Mouse (Mus musculus): Measurements from ENCODE around the gene Kcnj1. TPM values are rescaled to one million over a fixed set of nuclear protein-coding genes. Genes with fewer than 3 reads are reported as not detected.

The Kcnj1 gene
- polyA plus RNA-seq (2015; fragmentation: Nextera tagmentation; extraction: Ambion mirVana) = not detected in 2 replicates

DNA sequence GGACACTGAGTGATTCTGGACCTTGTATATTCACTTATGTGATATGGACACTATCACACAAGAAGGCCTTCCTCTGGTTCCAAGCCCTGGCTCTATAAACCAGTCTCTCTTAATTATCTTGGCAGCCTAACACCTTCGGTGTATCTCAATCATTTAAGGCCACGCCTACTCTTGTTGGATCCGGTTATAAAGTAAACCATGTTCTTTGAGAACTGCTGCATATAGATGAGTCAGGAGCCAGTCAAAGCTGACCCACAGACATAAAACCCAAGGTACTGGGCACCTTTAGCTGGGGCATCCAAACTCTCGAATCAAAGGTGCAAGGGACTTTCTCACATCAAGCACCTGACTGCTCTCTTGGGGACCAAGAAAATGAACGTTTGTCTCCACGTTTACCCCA lies at the start of gene Kcnj1:
Gene Kcnj1 (plus strand): TSS at position 292 of the 400 bp plus-strand sequence.
- Histone ChIP-seq H3K4me2 (no peak within 1 kb of the TSS), H3K36me3 (no peaks in the 10 kb centered on the region), H3K4me1 (no peaks in the 10 kb centered on the region), H3K27ac (replicated peaks) (no peak within 1 kb of the TSS), H3K27me3 (replicated peaks) (no peaks in the 10 kb centered on the region), H3K9ac (replicated peaks) (no peak within 1 kb of the TSS), H3K4me3 (replicated peaks) (no peak within 1 kb of the TSS), H3K9me3 (replicated peaks) (no peaks in the 10 kb centered on the region)
- no peak for ATAC-seq (ENCODE audit: low FRiP score)
- 89% methylated on average over 6 of the region's 6 CpGs for WGBS

DNA sequence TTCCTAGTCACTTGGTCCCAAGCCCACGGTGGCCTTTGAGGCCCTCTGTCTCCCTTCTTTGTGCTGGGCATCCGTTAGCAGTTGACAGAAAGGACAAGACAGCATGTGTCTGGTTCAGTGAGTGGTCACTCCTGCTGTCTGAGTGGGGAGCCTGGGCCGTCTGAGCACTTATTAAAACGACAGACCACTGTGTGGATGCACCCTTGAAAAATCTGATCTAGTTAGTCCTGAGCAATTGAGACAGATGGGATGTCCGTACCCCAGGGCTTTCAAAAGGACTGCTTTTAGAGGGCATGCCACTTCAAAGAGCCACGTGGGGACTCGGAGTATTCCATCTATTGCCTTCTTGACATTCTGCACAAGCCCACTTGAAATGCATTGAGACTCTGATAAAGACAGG lies 48.7 kb upstream of the Kcnj1 start:
- Histone ChIP-seq H3K27me3 (replicated peaks) (no peaks in the 10 kb centered on the region), H3K4me2 (no peak overlapping the region), H3K4me3 (replicated peaks) (no peak overlapping the region), H3K36me3 (no peaks in the 10 kb centered on the region), H3K4me1 (no peaks in the 10 kb centered on the region), H3K27ac (replicated peaks) (no peak overlapping the region), H3K9ac (replicated peaks) (no peak overlapping the region), H3K9me3 (replicated peaks) (no peaks in the 10 kb centered on the region)
- no peak for ATAC-seq (ENCODE audit: low FRiP score)
- 58% methylated on average over 7 of the region's 7 CpGs for WGBS

DNA sequence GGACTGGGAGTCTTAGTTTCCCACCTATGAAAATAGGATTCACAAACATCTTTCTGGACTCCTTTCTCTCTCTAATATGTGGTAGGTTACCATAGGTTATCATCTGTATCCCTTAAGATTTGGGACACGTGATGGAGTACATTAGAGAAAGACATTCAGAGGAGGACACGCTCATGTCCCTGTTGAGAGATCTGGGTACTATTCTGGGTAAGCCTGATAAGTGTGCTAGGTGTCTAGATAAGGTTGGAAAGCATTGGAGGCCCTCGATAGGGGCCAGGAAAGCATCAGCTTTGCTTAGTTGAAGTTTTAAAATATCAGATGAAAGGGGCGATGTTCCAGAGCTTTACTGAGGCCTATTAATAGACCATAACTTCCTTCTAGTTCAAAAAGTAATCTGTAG lies 43.5 kb upstream of the Kcnj1 start:
- WGBS = 94% methylated on average over 4 of the region's 4 CpGs
- H3K4me3 ChIP-seq (replicated peaks) = no peak overlapping the region

DNA sequence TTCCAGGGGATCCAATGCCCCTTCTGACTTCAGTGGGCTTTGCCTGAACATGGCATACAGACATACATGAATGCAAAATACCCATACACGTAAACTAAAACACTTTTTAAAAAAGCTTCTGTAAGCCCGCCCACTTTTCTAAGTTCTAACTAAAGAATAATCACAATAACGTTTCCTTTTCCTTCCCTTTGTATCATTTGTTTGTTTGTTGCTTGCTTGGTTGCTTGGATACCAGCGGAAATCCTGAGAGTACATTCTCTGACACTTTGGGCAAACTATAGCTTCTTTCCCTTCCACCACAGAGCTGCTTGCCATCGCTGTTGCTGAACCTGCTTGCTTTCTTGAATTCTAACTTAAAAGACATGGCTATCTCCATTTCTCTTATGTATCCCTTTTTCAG lies 41.1 kb upstream of the Kcnj1 start:
- 77% methylated on average over 5 of the region's 5 CpGs for WGBS
- H3K4me1 ChIP-seq = no peaks in the 10 kb centered on the region
- no peaks in the 10 kb centered on the region for H3K27me3 ChIP-seq (replicated peaks)
- H3K9me3 ChIP-seq (replicated peaks) = no peaks in the 10 kb centered on the region
- no peak overlapping the region for H3K9ac ChIP-seq (replicated peaks)
- no peak overlapping the region for H3K4me2 ChIP-seq
- ATAC-seq (ENCODE audit: low FRiP score) = no peak
- no peak overlapping the region for H3K4me3 ChIP-seq (replicated peaks)
- no peaks in the 10 kb centered on the region for H3K36me3 ChIP-seq
- no peak overlapping the region for H3K27ac ChIP-seq (replicated peaks)

More for the DNA sequence above, 43.5 kb upstream of the Kcnj1 start:
- no peak for ATAC-seq (ENCODE audit: low FRiP score)
- Histone ChIP-seq H3K9me3 (replicated peaks) (no peaks in the 10 kb centered on the region), H3K27me3 (replicated peaks) (no peaks in the 10 kb centered on the region), H3K27ac (replicated peaks) (no peak overlapping the region), H3K36me3 (no peaks in the 10 kb centered on the region), H3K9ac (replicated peaks) (no peak overlapping the region), H3K4me2 (no peak overlapping the region), H3K4me1 (no peaks in the 10 kb centered on the region)

DNA sequence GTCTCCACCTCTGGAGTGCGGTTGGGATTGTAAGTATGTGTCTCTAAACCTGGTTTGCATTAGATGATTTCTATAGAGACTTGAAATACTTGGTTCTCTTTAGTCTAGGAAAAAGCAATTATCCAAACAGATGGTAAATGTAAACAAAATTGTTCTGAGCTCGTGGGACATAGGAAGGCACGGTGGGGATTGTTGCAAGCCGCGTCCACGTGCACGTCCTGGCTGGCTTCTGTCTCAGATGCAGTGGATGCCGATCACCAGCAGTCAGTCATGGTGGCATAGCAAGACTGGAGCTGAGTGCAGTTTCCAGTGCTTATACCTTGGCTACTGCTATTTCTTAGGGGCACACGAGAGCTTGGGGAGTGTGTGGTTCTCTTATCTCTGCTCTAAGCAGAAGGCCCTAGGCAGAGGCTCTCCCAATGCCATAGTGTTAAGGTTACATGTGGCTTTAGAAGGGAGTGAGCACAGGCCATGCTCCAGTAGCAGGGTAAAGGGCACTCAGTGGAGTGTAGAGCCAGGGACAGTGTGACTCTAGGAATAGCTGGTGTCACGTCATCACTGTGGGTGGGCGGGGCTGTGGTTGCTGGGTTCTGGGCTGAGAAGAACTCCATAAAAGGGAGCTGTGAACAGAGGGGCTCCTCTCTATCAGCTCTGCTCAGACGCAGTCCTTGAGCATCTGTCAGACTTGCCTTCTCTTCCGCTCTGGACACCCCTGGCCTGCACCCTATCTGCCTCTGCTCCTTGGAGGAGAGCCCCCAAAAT lies 36.7 kb upstream of the Kcnj1 start:
- WGBS = 77% methylated on average over 13 of the region's 13 CpGs
- H3K4me2 ChIP-seq = no peak overlapping the region
- no peak overlapping the region for H3K9ac ChIP-seq (replicated peaks)
- no peaks in the 10 kb centered on the region for H3K9me3 ChIP-seq (replicated peaks)
- no peak overlapping the region for H3K27ac ChIP-seq (replicated peaks)
- H3K36me3 ChIP-seq = no peaks in the 10 kb centered on the region
- no peak overlapping the region for H3K4me3 ChIP-seq (replicated peaks)
- no peaks in the 10 kb centered on the region for H3K4me1 ChIP-seq
- H3K27me3 ChIP-seq (replicated peaks) = no peaks in the 10 kb centered on the region
- no peak for ATAC-seq (ENCODE audit: low FRiP score)

DNA sequence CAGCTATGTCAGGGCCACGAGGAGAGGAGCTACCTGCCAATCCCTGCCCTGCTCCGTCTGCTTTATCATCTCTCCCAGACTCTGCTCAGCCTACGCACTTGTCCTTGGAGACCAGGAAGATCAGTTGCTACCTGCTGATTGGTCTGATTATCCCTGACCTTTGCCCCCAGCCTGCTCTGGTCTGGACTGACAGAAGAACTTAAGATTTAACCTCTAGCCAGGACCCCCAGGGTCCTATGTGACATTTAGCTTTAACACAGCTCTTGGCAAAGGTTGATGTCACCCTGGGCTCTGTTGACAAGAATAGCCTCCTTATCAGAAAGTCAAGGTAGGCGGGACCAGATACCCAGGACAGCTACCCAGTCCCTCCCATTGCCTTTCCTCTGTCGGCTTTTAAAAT lies 31.5 kb upstream of the Kcnj1 start:
- Histone ChIP-seq H3K4me1 (peaks cover 20% of the 10 kb centered on the region), H3K9me3 (replicated peaks) (no peaks in the 10 kb centered on the region), H3K4me3 (replicated peaks) (no peak overlapping the region), H3K4me2 (no peak overlapping the region), H3K27ac (replicated peaks) (no peak overlapping the region), H3K27me3 (replicated peaks) (peaks cover 37% of the 10 kb centered on the region), H3K9ac (replicated peaks) (no peak overlapping the region), H3K36me3 (no peaks in the 10 kb centered on the region)
- no peak for ATAC-seq (ENCODE audit: low FRiP score)
- WGBS = 80% methylated on average over 5 of the region's 5 CpGs

DNA sequence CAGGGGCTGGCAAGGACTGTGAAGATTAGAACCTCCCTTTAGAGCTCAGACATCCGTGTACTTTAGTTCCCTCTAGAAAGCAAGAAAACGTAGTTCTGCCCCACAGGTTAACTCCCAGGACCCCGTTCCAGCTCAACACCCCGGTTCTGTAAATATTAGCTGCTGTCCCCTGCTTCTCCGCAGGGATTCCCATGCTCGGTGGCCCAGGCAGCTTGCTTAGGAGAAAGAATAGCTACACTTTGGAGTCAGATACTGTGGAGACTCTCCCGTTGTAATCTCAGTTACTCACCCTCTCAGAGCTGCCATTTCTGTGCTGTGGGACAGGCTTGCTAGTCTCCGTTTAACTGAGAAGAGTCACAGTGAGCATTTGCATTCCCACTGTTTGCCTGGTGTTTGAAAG lies 29.4 kb upstream of the Kcnj1 start:
- Histone ChIP-seq H3K4me1 (peaks cover 20% of the 10 kb centered on the region), H3K4me3 (replicated peaks) (no peak overlapping the region), H3K9ac (replicated peaks) (no peak overlapping the region), H3K4me2 (peak overlapping the region; percentile 72; the same call in 1 of the 2 replicates), H3K9me3 (replicated peaks) (no peaks in the 10 kb centered on the region), H3K27me3 (replicated peaks) (peaks cover 42% of the 10 kb centered on the region), H3K27ac (replicated peaks) (no peak overlapping the region), H3K36me3 (no peaks in the 10 kb centered on the region)
- no peak for ATAC-seq (ENCODE audit: low FRiP score)
- WGBS = 16% methylated on average over 8 of the region's 8 CpGs

DNA sequence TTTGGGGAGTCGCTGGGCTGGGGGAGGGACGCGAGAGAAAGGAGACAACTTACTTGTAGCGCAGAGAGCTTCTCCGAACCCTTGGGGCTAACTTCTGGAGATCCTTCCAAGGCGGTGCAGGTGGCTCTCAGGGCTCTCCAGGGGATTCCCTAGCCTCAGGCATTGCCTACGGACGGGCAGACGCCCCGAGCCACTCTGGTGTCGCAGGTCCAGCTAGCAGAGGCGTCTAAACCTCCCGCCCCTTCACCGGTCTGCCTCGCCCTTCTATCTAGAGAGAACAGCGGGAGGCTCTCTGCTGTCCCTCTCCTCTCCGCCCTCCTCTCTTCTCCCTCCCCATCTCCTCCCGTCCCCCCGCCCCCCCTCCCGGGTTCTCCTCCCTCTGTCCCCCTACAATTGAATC lies 28.2 kb upstream of the Kcnj1 start, which contains the start of gene Kcnj5:
Gene Kcnj5 (minus strand): TSS at position 300 of the 400 bp plus-strand sequence.
- peak; percentile 49; the same call in 1 of the 2 replicates for ATAC-seq (ENCODE audit: low FRiP score)
- under 1% methylated on average over 18 of the region's 20 CpGs for WGBS
- Histone ChIP-seq H3K27ac (replicated peaks) (no peak within 1 kb of the TSS), H3K27me3 (replicated peaks) (peaks cover 49% of the 10 kb centered on the region), H3K4me2 (peak within 1 kb of the TSS; percentile 72), H3K9me3 (replicated peaks) (no peaks in the 10 kb centered on the region), H3K36me3 (no peaks in the 10 kb centered on the region), H3K9ac (replicated peaks) (peak within 1 kb of the TSS; percentile 44), H3K4me3 (replicated peaks) (peak within 1 kb of the TSS; percentile 37), H3K4me1 (peaks cover 20% of the 10 kb centered on the region)

DNA sequence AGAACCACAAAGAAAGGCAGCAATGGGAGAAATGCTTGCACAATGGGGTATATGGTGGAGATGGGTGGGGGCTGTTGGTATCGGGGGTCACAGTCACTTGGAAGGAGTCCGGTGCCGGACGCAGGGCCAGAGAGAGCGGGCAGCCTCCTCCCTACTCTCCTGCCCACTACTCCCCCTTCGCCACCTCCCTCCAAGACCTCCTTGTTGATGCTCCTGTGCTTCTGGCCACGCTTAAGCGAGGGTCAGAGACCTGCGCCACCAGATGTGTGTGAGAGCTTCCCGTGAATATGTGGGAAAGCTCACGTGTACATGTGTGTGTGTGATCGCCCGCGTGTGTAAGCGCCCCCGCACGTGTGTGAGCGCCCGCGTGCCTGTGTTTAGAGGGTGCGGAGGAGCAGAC lies 27.8 kb upstream of the Kcnj1 start:
- H3K4me2 ChIP-seq = peak overlapping the region; percentile 72
- no peaks in the 10 kb centered on the region for H3K36me3 ChIP-seq
- ATAC-seq (ENCODE audit: low FRiP score) = peak; percentile 71; the same call in 1 of the 2 replicates
- H3K27me3 ChIP-seq (replicated peaks) = peaks cover 49% of the 10 kb centered on the region
- peak overlapping the region; percentile 44 for H3K9ac ChIP-seq (replicated peaks)
- H3K4me3 ChIP-seq (replicated peaks) = peak overlapping the region; percentile 37
- peaks cover 20% of the 10 kb centered on the region for H3K4me1 ChIP-seq
- H3K9me3 ChIP-seq (replicated peaks) = no peaks in the 10 kb centered on the region
- under 1% methylated on average over 20 of the region's 21 CpGs for WGBS
- no peak overlapping the region for H3K27ac ChIP-seq (replicated peaks)

DNA sequence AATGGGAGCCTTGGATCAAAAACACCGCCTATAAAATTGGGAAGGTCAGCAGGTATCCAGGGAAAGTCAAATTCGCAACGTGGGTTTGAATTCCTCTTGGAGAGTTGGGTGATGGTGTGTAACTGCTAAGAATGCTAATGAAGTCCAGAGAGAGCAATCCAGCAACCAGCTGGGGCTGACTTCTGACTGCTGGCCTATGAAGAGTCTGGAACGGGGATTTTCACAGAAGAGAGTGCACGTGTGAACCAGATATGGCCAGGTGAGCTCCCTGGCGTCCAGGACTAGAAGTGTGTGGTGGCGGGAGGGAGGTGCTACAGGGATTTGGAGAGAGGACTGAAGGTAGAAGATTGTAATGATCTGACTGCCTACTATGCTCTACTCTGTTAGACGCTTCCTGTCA lies 24.2 kb upstream of the Kcnj1 start:
- ATAC-seq (ENCODE audit: low FRiP score) = no peak
- no peaks in the 10 kb centered on the region for H3K36me3 ChIP-seq
- H3K27ac ChIP-seq (replicated peaks) = no peak overlapping the region
- H3K4me2 ChIP-seq = no peak overlapping the region
- no peaks in the 10 kb centered on the region for H3K9me3 ChIP-seq (replicated peaks)
- peaks cover 33% of the 10 kb centered on the region for H3K27me3 ChIP-seq (replicated peaks)
- peaks cover 24% of the 10 kb centered on the region for H3K4me1 ChIP-seq
- WGBS = 58% methylated on average over 8 of the region's 8 CpGs
- H3K4me3 ChIP-seq (replicated peaks) = no peak overlapping the region
- no peak overlapping the region for H3K9ac ChIP-seq (replicated peaks)

DNA sequence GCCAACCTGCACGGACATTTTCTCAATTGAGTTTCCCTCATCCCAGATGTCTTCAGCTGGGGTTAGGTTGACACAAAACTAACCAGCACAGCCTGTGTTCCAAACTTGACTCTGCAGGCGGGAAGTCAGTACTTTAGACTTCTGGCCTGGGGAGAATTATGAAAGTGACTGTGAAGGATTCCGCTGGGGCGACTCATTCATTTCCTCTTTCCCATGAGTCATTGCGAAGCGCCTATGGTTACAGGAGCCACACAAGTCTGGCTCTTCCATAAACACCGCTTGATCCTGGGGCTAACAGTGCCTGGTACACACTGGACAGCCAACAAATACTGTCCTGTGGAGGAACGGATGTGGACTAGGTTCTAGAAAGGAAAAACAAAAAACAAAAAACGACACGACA lies 22.9 kb upstream of the Kcnj1 start:
- Histone ChIP-seq H3K4me3 (replicated peaks) (no peak overlapping the region), H3K9ac (replicated peaks) (no peak overlapping the region), H3K4me1 (peaks cover 13% of the 10 kb centered on the region), H3K4me2 (no peak overlapping the region), H3K27ac (replicated peaks) (no peak overlapping the region), H3K36me3 (no peaks in the 10 kb centered on the region), H3K9me3 (replicated peaks) (no peaks in the 10 kb centered on the region), H3K27me3 (replicated peaks) (peaks cover 23% of the 10 kb centered on the region)
- ATAC-seq (ENCODE audit: low FRiP score) = no peak
- 91% methylated on average over 10 of the region's 10 CpGs for WGBS

DNA sequence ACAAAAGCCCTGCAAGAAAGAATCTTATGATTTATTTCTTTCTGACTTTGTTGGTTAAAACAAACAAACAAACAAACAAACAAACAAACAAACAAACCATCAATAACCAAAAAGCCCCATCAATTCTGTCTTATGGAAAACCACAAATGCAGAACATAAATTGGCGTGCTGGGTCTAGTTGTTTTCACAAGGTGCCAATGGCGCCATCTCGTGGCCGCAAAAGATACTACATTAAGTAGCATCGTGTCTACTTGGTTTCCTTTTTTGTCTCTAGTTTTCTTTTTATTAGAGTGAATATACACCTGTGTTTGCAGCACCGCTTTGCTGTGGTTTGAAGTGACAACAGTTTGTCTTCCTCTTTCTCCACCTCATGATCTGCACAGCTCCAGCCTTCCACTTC lies 22.0 kb upstream of the Kcnj1 start:
- peaks cover 15% of the 10 kb centered on the region for H3K27me3 ChIP-seq (replicated peaks)
- no peak overlapping the region for H3K4me3 ChIP-seq (replicated peaks)
- ATAC-seq (ENCODE audit: low FRiP score) = no peak
- H3K4me2 ChIP-seq = no peak overlapping the region
- H3K9me3 ChIP-seq (replicated peaks) = no peaks in the 10 kb centered on the region
- WGBS = 4% methylated on average over 6 of the region's 6 CpGs
- H3K27ac ChIP-seq (replicated peaks) = no peak overlapping the region
- peaks cover 7% of the 10 kb centered on the region; the same call in 1 of the 2 replicates for H3K4me1 ChIP-seq
- no peak overlapping the region for H3K9ac ChIP-seq (replicated peaks)
- H3K36me3 ChIP-seq = no peaks in the 10 kb centered on the region
